Mouse (Mus musculus) small intestine, adult 2 months (tissue): ENCODE measurements around the gene Rps15a. TPM values are rescaled to one million over a fixed set of nuclear protein-coding genes. Genes with fewer than 3 reads are reported as not detected.

Experiments
- H3K27ac ChIP-seq: fragments of 200-500 bp; 2 replicates; pipeline ENCODE4 v1.5.1; 2012; ENCODE audit warnings: low read depth, low read length, control low read depth, inconsistent platforms; ENCODE audit not compliant: insufficient read depth
- H3K27me3 ChIP-seq: fragments of 200-500 bp; 2 replicates; pipeline ENCODE4 v1.6.1; 2012; ENCODE audit warnings: mild to moderate bottlenecking, moderate library complexity, low read length, inconsistent platforms; ENCODE audit not compliant: control insufficient read depth, insufficient read depth
- H3K36me3 ChIP-seq: fragments of 200-500 bp; 2 replicates; pipeline ENCODE4 v1.6.1; 2012; ENCODE audit warnings: mild to moderate bottlenecking, low read length, control low read depth, inconsistent platforms; ENCODE audit not compliant: control insufficient read depth, insufficient read depth
- H3K4me1 ChIP-seq: fragments of 200-500 bp; 2 replicates; pipeline ENCODE4 v1.6.1; 2012; ENCODE audit warnings: low read length, inconsistent platforms, mixed read lengths; ENCODE audit not compliant: control insufficient read depth, insufficient read depth, insufficient read length
- H3K4me3 ChIP-seq: fragments of 200-500 bp; 2 replicates; pipeline ENCODE4 v1.5.1; 2012; ENCODE audit warnings: low read depth, mild to moderate bottlenecking, control low read depth, inconsistent platforms, low read length, moderate library complexity
- CTCF ChIP-seq: fragments of 200-500 bp; IDR thresholded peaks from 2 replicates; pipeline ENCODE4 v1.5.1; 2012; ENCODE audit warnings: low read depth, mild to moderate bottlenecking, control low read depth, inconsistent platforms, low read length, moderate library complexity, mixed read lengths; ENCODE audit not compliant: insufficient replicate concordance, insufficient read length; ENCODE audit errors: extremely low read depth
- POLR2A ChIP-seq: fragments of 200-500 bp; IDR thresholded peaks from 2 replicates; pipeline ENCODE4 v1.6.1; 2012; ENCODE audit warnings: low read depth, mild to moderate bottlenecking, control low read depth, inconsistent platforms, low read length, moderate library complexity
- WGBS: fragments of 180-500 bp; shearing (Covaris S2); methylation state at CpG from one replicate; pipeline ENCODE4 v1.1.7; 2018; 5-methylcytosine and 5-hydroxymethylcytosine counted together
- polyA plus RNA-seq: library from polyadenylated mRNA; depleted of rRNA; stranded (reverse); fragments of >200 nt; gene quantifications from 2 replicates; pipeline ENCODE4 v1.2.3, GENCODE M21; 2012; rRNA removed

The Rps15a gene
- polyA plus RNA-seq, 1 experiment = 192 TPM

GRCm38 (mm10) chr7:118102678-118103461 is 13.1 kb downstream of the Rps15a start:
- H3K36me3 ChIP-seq = peaks cover 19% of the 10 kb centered on the region
- TF ChIP-seq CTCF (no peak), POLR2A (no peak)
- peaks cover 2% of the 10 kb centered on the region; the same call in 1 of the 2 replicates for H3K4me1 ChIP-seq
- no peak overlapping the region for H3K4me3 ChIP-seq
- no peaks in the 10 kb centered on the region for H3K27me3 ChIP-seq
- no peak overlapping the region for H3K27ac ChIP-seq
- WGBS = 44% methylated on average over 4 of the region's 4 CpGs

- WGBS = 49% methylated on average over 4 of the region's 4 CpGs
- Histone ChIP-seq H3K27ac (no peak overlapping the region), H3K4me1 (peaks cover 2% of the 10 kb centered on the region; the same call in 1 of the 2 replicates), H3K4me3 (no peak overlapping the region), H3K36me3 (peaks cover 14% of the 10 kb centered on the region), H3K27me3 (no peaks in the 10 kb centered on the region)
- TF ChIP-seq POLR2A (no peak), CTCF (no peak)
These were observed 13.8 kb downstream of the Rps15a start for GRCm38 (mm10) chr7:118102231-118102630.

- TF ChIP-seq CTCF (no peak), POLR2A (no peak)
- no peak overlapping the region for H3K27ac ChIP-seq
- 44% methylated on average over 7 of the region's 7 CpGs for WGBS
These were observed 18.4 kb downstream of the Rps15a start for GRCm38 (mm10) chr7:118097615-118098014.

GRCm38 (mm10) chr7:118079987-118080386 is 36.0 kb downstream of the Rps15a start:
- no peak for TF ChIP-seq CTCF
- TF ChIP-seq POLR2A = no peak
- Histone ChIP-seq H3K27ac (no peak overlapping the region), H3K36me3 (no peaks in the 10 kb centered on the region), H3K27me3 (no peaks in the 10 kb centered on the region), H3K4me1 (no peaks in the 10 kb centered on the region), H3K4me3 (no peak overlapping the region)
- WGBS = 54% methylated on average over 4 of the region's 4 CpGs

More at GRCm38 (mm10) chr7:118097615-118098014, 18.4 kb downstream of the Rps15a start:
- H3K36me3 ChIP-seq = no peaks in the 10 kb centered on the region
- H3K4me1 ChIP-seq = no peaks in the 10 kb centered on the region
- H3K27me3 ChIP-seq = no peaks in the 10 kb centered on the region
- H3K4me3 ChIP-seq = no peak overlapping the region

GRCm38 (mm10) chr7:118079097-118079496 is 36.9 kb downstream of the Rps15a start:
- Histone ChIP-seq H3K27ac (no peak overlapping the region), H3K4me1 (no peaks in the 10 kb centered on the region), H3K4me3 (no peak overlapping the region), H3K36me3 (no peaks in the 10 kb centered on the region), H3K27me3 (no peaks in the 10 kb centered on the region)
- WGBS = 83% methylated on average over 5 of the region's 5 CpGs
- TF ChIP-seq CTCF (no peak), POLR2A (no peak)

- H3K27me3 ChIP-seq = no peaks in the 10 kb centered on the region
- no peaks in the 10 kb centered on the region for H3K4me1 ChIP-seq
- H3K4me3 ChIP-seq = no peak overlapping the region
- 97% methylated on average over 5 of the region's 5 CpGs for WGBS
- H3K27ac ChIP-seq = no peak overlapping the region
- H3K36me3 ChIP-seq = no peaks in the 10 kb centered on the region
- no peak for TF ChIP-seq POLR2A
- no peak for TF ChIP-seq CTCF
These were observed 48.7 kb downstream of the Rps15a start for GRCm38 (mm10) chr7:118067261-118067660.

GRCm38 (mm10) chr7:118056300-118056699 is 59.7 kb downstream of the Rps15a start:
- no peaks in the 10 kb centered on the region for H3K36me3 ChIP-seq
- TF ChIP-seq POLR2A = no peak
- peak; percentile 13; the same call in 1 of the 2 replicates for TF ChIP-seq CTCF

More at GRCm38 (mm10) chr7:118056300-118056699, 59.7 kb downstream of the Rps15a start:
- H3K4me1 ChIP-seq = no peaks in the 10 kb centered on the region
- H3K27ac ChIP-seq = no peak overlapping the region
- 79% methylated on average over 6 of the region's 6 CpGs for WGBS
- H3K4me3 ChIP-seq = no peak overlapping the region
- H3K27me3 ChIP-seq = no peaks in the 10 kb centered on the region

Other genes starting within 250 kb of the Rps15a start
- gene Arl6ip1, start 13.5 kb upstream of the Rps15a start, polyA plus RNA-seq = 44.8 and 99.7 TPM in 2 replicates
- gene Smg1, start 127.5 kb upstream of the Rps15a start, polyA plus RNA-seq = 20.1 and 38.3 TPM in 2 replicates